Mouse (Mus musculus) testis, adult 2 months (tissue): ENCODE results near the gene Aldh1l1.

ENCODE experiments used
- CTCF ChIP-seq: fragments of 200-500 bp; IDR thresholded peaks from 2 replicates; pipeline ENCODE4 v1.5.1; 2012; ENCODE audit warnings: low read depth, mild to moderate bottlenecking, inconsistent platforms, low read length, moderate library complexity; ENCODE audit not compliant: control insufficient read depth, insufficient read depth, insufficient replicate concordance
- POLR2A ChIP-seq: fragments of 200-500 bp; IDR thresholded peaks from 2 replicates; pipeline ENCODE4 v1.6.1; 2012; ENCODE audit warnings: low read depth, mild to moderate bottlenecking, inconsistent platforms, low read length, moderate library complexity; ENCODE audit not compliant: control insufficient read depth

DNA sequence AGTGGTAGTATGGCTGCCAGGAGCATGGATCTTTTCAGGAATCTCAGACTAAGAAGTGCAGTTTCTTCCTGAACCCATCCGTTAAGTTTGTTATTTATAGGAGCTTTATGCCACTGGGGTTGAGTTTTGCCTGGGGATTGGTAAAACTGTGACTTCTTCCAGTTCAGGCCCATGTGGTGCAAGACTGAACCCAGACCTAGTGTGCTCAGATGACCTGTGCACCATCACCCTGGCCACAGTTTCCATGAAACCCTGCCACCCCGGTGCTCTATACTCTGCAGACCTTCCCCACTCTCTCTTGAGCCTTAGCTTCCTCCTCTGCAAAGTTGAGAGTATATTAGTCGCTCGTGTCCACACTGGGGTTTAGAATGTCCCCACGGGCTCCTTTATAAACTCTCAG lies 26.2 kb downstream of the Aldh1l1 start:
- no peak for TF ChIP-seq POLR2A
- TF ChIP-seq CTCF: no peak
